Mouse (Mus musculus): ENCODE measurements around the gene Apobec4. TPM values are rescaled to one million over a fixed set of nuclear protein-coding genes. Genes with fewer than 3 reads are reported as not detected.

Apobec4 gene
- polyA plus RNA-seq, 1 experiment, result not detected

DNA sequence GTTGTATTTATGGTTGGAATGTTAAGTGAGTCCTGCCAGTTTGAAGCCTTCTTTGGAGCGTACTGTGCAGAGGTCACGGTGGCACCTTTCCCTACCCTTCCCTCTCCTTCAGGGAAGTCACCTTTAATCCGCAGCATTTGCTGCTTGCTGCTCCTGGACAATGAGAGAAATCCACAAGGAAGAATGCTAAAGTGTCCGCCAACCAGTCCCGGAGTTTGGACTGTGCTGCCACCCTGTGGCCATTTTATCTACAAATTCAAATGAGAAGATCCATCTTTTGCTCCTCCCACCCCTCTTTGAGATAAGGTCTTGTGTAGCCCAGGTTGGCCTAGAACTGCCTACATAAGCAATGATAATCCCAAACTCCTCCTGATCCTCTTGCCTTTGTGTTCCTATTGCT, 3.9 kb upstream of the Apobec4 start:
- no peak overlapping the region for H3K27ac ChIP-seq (ENCODE audit: insufficient read depth, low read length)
- H3K36me3 ChIP-seq (ENCODE audit: control insufficient read depth, insufficient read depth, low read length, poor library complexity, severe bottlenecking), result no peaks in the 10 kb centered on the region
- TF ChIP-seq POLR2A (IDR thresholded peaks at IDR 0.05; ENCODE audit: insufficient read depth, low read length) (no peak), CTCF (IDR thresholded peaks at IDR 0.05; ENCODE audit: low read depth, low read length) (peak; percentile 66), EP300 (IDR thresholded peaks at IDR 0.05; ENCODE audit: insufficient read depth, low read depth, low read length) (no peak)
- no peaks in the 10 kb centered on the region for H3K4me1 ChIP-seq (ENCODE audit: control insufficient read depth, insufficient read depth, low read length)
- no peaks in the 10 kb centered on the region for H3K27me3 ChIP-seq (ENCODE audit: control insufficient read depth, insufficient read depth, low read length, poor library complexity, severe bottlenecking)
- no peak overlapping the region for H3K9ac ChIP-seq (ENCODE audit: low read depth, poor library complexity, severe bottlenecking)
- H3K9me3 ChIP-seq (replicated peaks; ENCODE audit: control insufficient read depth, insufficient read depth, low read length, poor library complexity, severe bottlenecking), result no peaks in the 10 kb centered on the region
- no peak overlapping the region for H3K4me3 ChIP-seq (ENCODE audit: low read depth, low read length)

DNA sequence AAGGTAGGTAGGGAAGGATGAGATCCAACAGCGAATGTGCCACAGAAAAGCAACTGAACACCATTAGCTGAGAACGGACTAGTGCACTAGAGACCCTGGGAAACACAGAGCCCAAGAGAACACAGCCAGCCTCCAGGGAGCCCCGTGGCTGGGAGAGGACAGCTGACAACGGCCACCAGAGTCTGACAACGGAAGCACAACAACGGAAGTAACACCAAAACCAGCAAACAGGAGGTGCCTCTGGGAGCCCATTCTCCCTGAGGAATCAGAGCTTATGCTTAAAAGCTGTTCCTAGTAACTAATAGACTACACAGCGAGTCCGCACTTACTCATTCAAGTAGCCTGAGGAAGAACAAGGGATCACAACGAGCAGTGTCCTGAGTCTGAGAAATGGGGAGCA, 1.1 kb upstream of the Apobec4 start:
- no peaks in the 10 kb centered on the region for H3K27me3 ChIP-seq (ENCODE audit: control insufficient read depth, insufficient read depth, low read length, poor library complexity, severe bottlenecking)
- TF ChIP-seq CTCF (IDR thresholded peaks at IDR 0.05; ENCODE audit: low read depth, low read length) (no peak), POLR2A (IDR thresholded peaks at IDR 0.05; ENCODE audit: insufficient read depth, low read length) (no peak), EP300 (IDR thresholded peaks at IDR 0.05; ENCODE audit: insufficient read depth, low read depth, low read length) (no peak)

DNA sequence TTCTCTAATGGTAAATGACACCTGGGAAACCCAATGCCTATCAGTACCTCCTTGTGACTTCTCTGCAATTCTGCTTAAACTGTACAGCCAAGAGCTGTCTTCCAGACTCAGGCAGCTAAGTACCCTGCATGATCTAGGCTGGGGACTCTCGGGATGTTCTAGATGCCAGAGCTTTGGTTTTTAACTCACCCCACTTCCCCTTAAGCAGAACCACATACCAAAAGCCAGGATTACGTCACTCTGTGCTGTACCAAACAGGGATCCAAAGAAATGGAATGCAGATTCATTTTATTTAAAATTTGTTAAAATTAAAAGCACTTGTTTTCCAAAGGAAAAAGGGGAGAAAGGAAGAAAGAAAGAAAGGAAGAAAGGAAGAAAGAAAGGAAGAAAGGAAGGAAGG, 11.4 kb downstream of the Apobec4 start:
- no peak overlapping the region for H3K27ac ChIP-seq (ENCODE audit: insufficient read depth, low read length)
- no peak overlapping the region for H3K4me3 ChIP-seq (ENCODE audit: low read depth, low read length)
- TF ChIP-seq CTCF (IDR thresholded peaks at IDR 0.05; ENCODE audit: low read depth, low read length) (no peak), EP300 (IDR thresholded peaks at IDR 0.05; ENCODE audit: insufficient read depth, low read depth, low read length) (no peak)
- peaks cover 4% of the 10 kb centered on the region; the same call in 1 of the 2 replicates for H3K27me3 ChIP-seq (ENCODE audit: control insufficient read depth, insufficient read depth, low read length, poor library complexity, severe bottlenecking)
- no peak overlapping the region for H3K9ac ChIP-seq (ENCODE audit: low read depth, poor library complexity, severe bottlenecking)
- H3K36me3 ChIP-seq (ENCODE audit: control insufficient read depth, insufficient read depth, low read length, poor library complexity, severe bottlenecking), result no peaks in the 10 kb centered on the region
- H3K4me1 ChIP-seq (ENCODE audit: control insufficient read depth, insufficient read depth, low read length), result no peaks in the 10 kb centered on the region
- H3K9me3 ChIP-seq (replicated peaks; ENCODE audit: control insufficient read depth, insufficient read depth, low read length, poor library complexity, severe bottlenecking), result no peaks in the 10 kb centered on the region

More for the DNA sequence above, 1.1 kb upstream of the Apobec4 start:
- Histone ChIP-seq H3K36me3 (ENCODE audit: control insufficient read depth, insufficient read depth, low read length, poor library complexity, severe bottlenecking) (no peaks in the 10 kb centered on the region), H3K9me3 (replicated peaks; ENCODE audit: control insufficient read depth, insufficient read depth, low read length, poor library complexity, severe bottlenecking) (no peaks in the 10 kb centered on the region), H3K9ac (ENCODE audit: low read depth, poor library complexity, severe bottlenecking) (no peak overlapping the region), H3K4me1 (ENCODE audit: control insufficient read depth, insufficient read depth, low read length) (no peaks in the 10 kb centered on the region), H3K4me3 (ENCODE audit: low read depth, low read length) (no peak overlapping the region), H3K27ac (ENCODE audit: insufficient read depth, low read length) (no peak overlapping the region)

DNA sequence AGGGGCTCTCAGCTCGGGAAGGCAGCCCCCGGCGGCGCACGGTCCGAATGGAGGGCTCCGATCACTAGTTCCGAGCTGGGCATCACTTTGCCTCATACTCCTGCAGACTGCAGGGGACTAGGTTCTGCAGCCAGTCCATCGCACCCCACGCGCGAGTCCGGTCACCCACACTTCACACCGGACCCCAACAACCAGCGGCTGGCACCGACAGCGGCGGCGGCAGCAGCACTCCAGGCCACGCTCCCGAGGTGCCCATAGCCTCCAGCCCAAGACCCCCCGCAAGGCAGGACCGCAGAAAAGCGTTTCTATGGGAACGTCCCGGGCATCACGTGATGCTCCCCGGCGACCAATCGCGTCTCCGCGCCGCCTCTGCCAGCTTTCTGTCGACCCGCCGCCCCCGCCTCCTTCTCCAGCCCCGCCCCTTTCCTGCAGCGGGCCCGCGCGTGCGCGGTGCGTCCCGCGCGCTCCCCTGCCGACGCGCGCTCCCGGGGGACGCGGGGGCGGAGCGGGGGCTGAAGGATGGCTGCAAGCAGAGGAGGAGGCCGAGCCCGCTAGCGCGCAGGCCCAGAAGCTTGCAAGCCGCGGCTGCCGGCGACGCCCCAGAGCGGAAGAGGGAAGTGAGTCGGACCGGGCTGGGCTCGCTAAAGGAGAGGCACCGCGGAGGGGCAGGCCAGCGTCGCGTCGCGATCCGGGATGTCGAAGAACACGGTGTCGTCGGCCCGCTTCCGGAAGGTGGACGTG, 15.9 kb downstream of the Apobec4 start, which contains the start of the genes Rgl1 and Arpc5:
Gene Rgl1, minus strand, starts transcription at position 320 of the 741 bp plus-strand sequence.
Gene Arpc5, plus strand, starts transcription at position 511 of the 741 bp plus-strand sequence.
- Histone ChIP-seq H3K27me3 (ENCODE audit: control insufficient read depth, insufficient read depth, low read length, poor library complexity, severe bottlenecking) (peaks cover 4% of the 10 kb centered on the region; the same call in 1 of the 2 replicates), H3K9me3 (replicated peaks; ENCODE audit: control insufficient read depth, insufficient read depth, low read length, poor library complexity, severe bottlenecking) (no peaks in the 10 kb centered on the region), H3K9ac (ENCODE audit: low read depth, poor library complexity, severe bottlenecking) (peak within 1 kb of the TSS; percentile 90), H3K4me3 (ENCODE audit: low read depth, low read length) (peak within 1 kb of the TSS; percentile 97), H3K4me1 (ENCODE audit: control insufficient read depth, insufficient read depth, low read length) (no peaks in the 10 kb centered on the region), H3K36me3 (ENCODE audit: control insufficient read depth, insufficient read depth, low read length, poor library complexity, severe bottlenecking) (peaks cover 21% of the 10 kb centered on the region), H3K27ac (ENCODE audit: insufficient read depth, low read length) (no peak within 1 kb of the TSS)
- no peak for TF ChIP-seq EP300 (IDR thresholded peaks at IDR 0.05; ENCODE audit: insufficient read depth, low read depth, low read length)
- TF ChIP-seq POLR2A (IDR thresholded peaks at IDR 0.05; ENCODE audit: insufficient read depth, low read length), result peak; percentile 72
- no peak for TF ChIP-seq CTCF (IDR thresholded peaks at IDR 0.05; ENCODE audit: low read depth, low read length)

DNA sequence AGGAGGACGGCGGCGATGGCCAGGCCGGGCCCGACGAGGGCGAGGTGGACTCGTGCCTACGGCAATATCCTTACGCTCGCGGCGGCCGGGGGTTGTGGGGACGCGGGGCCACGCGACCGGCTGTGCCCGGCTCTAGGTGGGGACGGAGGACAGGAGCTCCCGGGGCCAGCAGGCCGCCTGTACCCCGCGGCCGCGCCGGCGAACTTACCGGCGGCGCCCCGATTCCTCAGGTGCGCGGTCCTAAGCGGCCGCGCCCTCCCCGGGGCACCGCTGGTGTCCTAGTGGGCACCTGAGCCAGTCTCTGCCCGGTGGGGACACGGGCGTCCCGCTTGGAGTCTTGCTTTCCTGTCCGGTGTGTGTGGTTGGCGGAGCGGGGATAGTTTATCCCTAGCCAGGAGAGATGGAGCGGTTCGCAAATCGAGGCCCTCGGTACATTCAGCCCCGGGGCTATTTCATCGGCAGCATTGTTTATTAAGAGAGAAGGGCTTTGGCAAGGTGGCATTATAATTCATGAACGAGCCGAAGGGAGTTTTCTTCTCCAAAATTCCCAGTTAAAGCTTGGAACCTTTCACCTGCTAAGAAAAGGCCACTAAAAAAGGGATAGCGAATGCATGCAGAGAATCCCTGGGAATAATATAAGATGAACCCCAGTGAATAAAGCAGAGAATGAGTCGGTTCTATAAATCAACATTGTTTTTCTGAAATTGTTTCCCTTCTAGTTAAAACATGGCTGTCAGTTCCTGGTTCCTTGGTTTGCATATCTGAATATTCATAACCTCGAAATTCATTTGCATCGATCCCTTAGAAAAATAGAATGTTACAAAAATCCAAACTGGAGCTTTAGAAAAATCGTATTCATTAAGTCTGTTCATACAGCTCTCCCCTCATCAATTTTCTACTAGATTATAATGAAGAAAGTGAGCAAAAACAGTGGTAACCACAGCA, 16.7 kb downstream of the Apobec4 start:
- no peaks in the 10 kb centered on the region for H3K4me1 ChIP-seq (ENCODE audit: control insufficient read depth, insufficient read depth, low read length)
- H3K27me3 ChIP-seq (ENCODE audit: control insufficient read depth, insufficient read depth, low read length, poor library complexity, severe bottlenecking), result peaks cover 4% of the 10 kb centered on the region; the same call in 1 of the 2 replicates
- peak overlapping the region; percentile 97 for H3K4me3 ChIP-seq (ENCODE audit: low read depth, low read length)
- no peak overlapping the region for H3K27ac ChIP-seq (ENCODE audit: insufficient read depth, low read length)
- H3K9me3 ChIP-seq (replicated peaks; ENCODE audit: control insufficient read depth, insufficient read depth, low read length, poor library complexity, severe bottlenecking), result no peaks in the 10 kb centered on the region
- H3K9ac ChIP-seq (ENCODE audit: low read depth, poor library complexity, severe bottlenecking), result peak overlapping the region; percentile 90
- TF ChIP-seq POLR2A (IDR thresholded peaks at IDR 0.05; ENCODE audit: insufficient read depth, low read length) (no peak), EP300 (IDR thresholded peaks at IDR 0.05; ENCODE audit: insufficient read depth, low read depth, low read length) (no peak), CTCF (IDR thresholded peaks at IDR 0.05; ENCODE audit: low read depth, low read length) (no peak)
- peaks cover 29% of the 10 kb centered on the region for H3K36me3 ChIP-seq (ENCODE audit: control insufficient read depth, insufficient read depth, low read length, poor library complexity, severe bottlenecking)
